Mouse (Mus musculus): ENCODE data around the gene Unc5a. TPM values are rescaled to one million over a fixed set of nuclear protein-coding genes. Genes with fewer than 3 reads are reported as not detected.

Unc5a gene
- polyA plus RNA-seq, 1 experiment from 2014 or later = 0.79 TPM

GRCm38 (mm10) chr13:54925466-54925865, 23.7 kb upstream of the Unc5a start:
- H3K27me3 ChIP-seq (ENCODE audit: control insufficient read depth, insufficient read depth, low read length) = no peaks in the 10 kb centered on the region
- WGBS = 74% methylated on average over 8 of the region's 8 CpGs
- DNase-seq (ENCODE audit: low spot score) = no peak
- H3K36me3 ChIP-seq (ENCODE audit: control insufficient read depth, insufficient read depth, low read length) = no peaks in the 10 kb centered on the region
- no peak for ATAC-seq (ENCODE audit: insufficient number of reproducible peaks, low FRiP score, low TSS enrichment, low read depth)
- no peak overlapping the region for H3K9ac ChIP-seq (ENCODE audit: low read length)
- no peak overlapping the region for H3K4me3 ChIP-seq (ENCODE audit: low read depth, low read length)
- no peaks in the 10 kb centered on the region for H3K4me1 ChIP-seq (ENCODE audit: control insufficient read depth, insufficient read depth, low read length)
- H3K4me2 ChIP-seq (ENCODE audit: low read depth, severe bottlenecking) = no peak overlapping the region
- no peaks in the 10 kb centered on the region for H3K9me3 ChIP-seq (ENCODE audit: control insufficient read depth, low read length)
- H3K27ac ChIP-seq (replicated peaks; ENCODE audit: low read depth, low read length) = no peak overlapping the region

DNA sequence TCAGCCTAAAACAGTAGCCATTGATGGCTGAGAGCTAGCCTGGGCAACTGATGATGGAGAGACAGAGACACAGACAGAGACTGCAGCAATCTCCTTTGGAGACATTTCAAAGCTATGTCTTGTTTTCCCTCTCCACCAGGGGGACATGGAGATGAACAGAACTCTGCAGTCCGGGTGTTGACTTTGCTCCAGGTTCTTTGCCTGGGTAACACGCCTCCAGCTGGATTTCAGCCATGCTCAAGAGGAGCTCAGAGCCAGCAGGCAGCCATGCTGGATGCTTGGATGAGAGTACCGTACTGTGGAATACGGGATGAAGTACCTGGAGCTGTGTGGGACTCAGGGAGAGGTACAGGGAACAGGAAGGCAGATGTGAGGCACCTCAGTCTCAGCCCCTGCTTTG, 22.6 kb upstream of the Unc5a start:
- Histone ChIP-seq H3K27me3 (ENCODE audit: control insufficient read depth, insufficient read depth, low read length) (no peaks in the 10 kb centered on the region), H3K36me3 (ENCODE audit: control insufficient read depth, insufficient read depth, low read length) (no peaks in the 10 kb centered on the region), H3K4me1 (ENCODE audit: control insufficient read depth, insufficient read depth, low read length) (no peaks in the 10 kb centered on the region), H3K27ac (replicated peaks; ENCODE audit: low read depth, low read length) (no peak overlapping the region), H3K9ac (ENCODE audit: low read length) (no peak overlapping the region), H3K4me3 (ENCODE audit: low read depth, low read length) (no peak overlapping the region), H3K9me3 (ENCODE audit: control insufficient read depth, low read length) (no peaks in the 10 kb centered on the region), H3K4me2 (ENCODE audit: low read depth, severe bottlenecking) (no peak overlapping the region)
- ATAC-seq (ENCODE audit: insufficient number of reproducible peaks, low FRiP score, low TSS enrichment, low read depth) = no peak
- DNase-seq (ENCODE audit: low spot score) = no peak
- 80% methylated on average over 4 of the region's 4 CpGs for WGBS

DNA sequence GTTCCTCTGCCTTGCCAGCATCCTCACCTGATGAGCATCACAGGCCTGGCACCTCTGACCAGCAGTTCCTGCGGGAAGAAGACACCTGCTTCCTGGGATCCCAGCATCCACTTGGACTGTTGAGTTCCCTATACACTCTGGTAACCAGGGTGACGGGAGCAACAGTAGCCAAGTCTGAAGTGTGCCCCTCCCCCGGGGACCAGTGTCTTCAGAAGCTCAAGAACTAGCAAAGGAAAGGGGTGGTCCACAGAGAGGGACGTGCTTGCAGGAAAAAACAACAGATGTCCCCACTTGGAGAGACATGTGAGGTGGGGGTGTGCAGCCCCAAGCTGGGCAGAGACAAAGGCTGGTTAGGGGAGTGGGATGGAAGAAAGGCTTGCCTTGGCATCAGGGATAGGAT, 19.1 kb upstream of the Unc5a start:
- DNase-seq (ENCODE audit: low spot score) = no peak

DNA sequence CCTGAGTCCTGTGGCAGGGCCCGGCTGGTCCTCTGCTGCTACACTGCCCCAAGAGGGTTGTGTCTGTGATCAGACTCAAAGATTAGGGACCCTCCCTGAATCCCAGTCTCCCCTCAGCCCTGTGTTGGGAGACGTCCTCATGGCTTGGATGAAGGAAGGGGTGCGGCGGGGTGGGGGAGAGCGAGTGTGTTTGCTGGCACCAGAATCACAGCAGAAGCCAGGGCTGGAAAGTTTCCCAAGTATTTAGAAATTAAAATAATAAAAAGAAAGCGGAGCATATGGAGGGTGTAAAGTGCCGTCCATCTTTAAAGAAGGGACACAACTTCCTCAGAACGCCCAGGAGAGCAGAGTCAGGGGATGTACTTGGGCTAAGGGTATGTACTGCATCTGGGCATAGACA, 14.3 kb upstream of the Unc5a start:
- Histone ChIP-seq H3K4me3 (ENCODE audit: low read depth, low read length) (no peak overlapping the region), H3K4me2 (ENCODE audit: low read depth, severe bottlenecking) (no peak overlapping the region), H3K9ac (ENCODE audit: low read length) (no peak overlapping the region), H3K9me3 (ENCODE audit: control insufficient read depth, low read length) (no peaks in the 10 kb centered on the region), H3K27ac (replicated peaks; ENCODE audit: low read depth, low read length) (no peak overlapping the region), H3K27me3 (ENCODE audit: control insufficient read depth, insufficient read depth, low read length) (no peaks in the 10 kb centered on the region), H3K36me3 (ENCODE audit: control insufficient read depth, insufficient read depth, low read length) (no peaks in the 10 kb centered on the region), H3K4me1 (ENCODE audit: control insufficient read depth, insufficient read depth, low read length) (no peaks in the 10 kb centered on the region)
- no peak for ATAC-seq (ENCODE audit: insufficient number of reproducible peaks, low FRiP score, low TSS enrichment, low read depth)
- DNase-seq (ENCODE audit: low spot score) = no peak
- 83% methylated on average over 8 of the region's 8 CpGs for WGBS

More for the DNA sequence above, 19.1 kb upstream of the Unc5a start:
- H3K27me3 ChIP-seq (ENCODE audit: control insufficient read depth, insufficient read depth, low read length) = no peaks in the 10 kb centered on the region
- WGBS = 42% methylated on average over 4 of the region's 4 CpGs
- H3K4me3 ChIP-seq (ENCODE audit: low read depth, low read length) = no peak overlapping the region
- no peak overlapping the region for H3K9ac ChIP-seq (ENCODE audit: low read length)
- H3K36me3 ChIP-seq (ENCODE audit: control insufficient read depth, insufficient read depth, low read length) = no peaks in the 10 kb centered on the region
- no peak overlapping the region for H3K27ac ChIP-seq (replicated peaks; ENCODE audit: low read depth, low read length)
- ATAC-seq (ENCODE audit: insufficient number of reproducible peaks, low FRiP score, low TSS enrichment, low read depth) = no peak
- no peaks in the 10 kb centered on the region for H3K9me3 ChIP-seq (ENCODE audit: control insufficient read depth, low read length)
- H3K4me2 ChIP-seq (ENCODE audit: low read depth, severe bottlenecking) = no peak overlapping the region
- H3K4me1 ChIP-seq (ENCODE audit: control insufficient read depth, insufficient read depth, low read length) = no peaks in the 10 kb centered on the region

- no peak overlapping the region for H3K4me3 ChIP-seq (ENCODE audit: low read depth, low read length)
- no peak for DNase-seq (ENCODE audit: low spot score)
- no peak for ATAC-seq (ENCODE audit: insufficient number of reproducible peaks, low FRiP score, low TSS enrichment, low read depth)
- WGBS = 86% methylated on average over 5 of the region's 6 CpGs
- no peaks in the 10 kb centered on the region for H3K36me3 ChIP-seq (ENCODE audit: control insufficient read depth, insufficient read depth, low read length)
- H3K4me2 ChIP-seq (ENCODE audit: low read depth, severe bottlenecking) = no peak overlapping the region
- H3K9ac ChIP-seq (ENCODE audit: low read length) = no peak overlapping the region
- H3K4me1 ChIP-seq (ENCODE audit: control insufficient read depth, insufficient read depth, low read length) = no peaks in the 10 kb centered on the region
- no peaks in the 10 kb centered on the region for H3K9me3 ChIP-seq (ENCODE audit: control insufficient read depth, low read length)
- H3K27ac ChIP-seq (replicated peaks; ENCODE audit: low read depth, low read length) = no peak overlapping the region
- no peaks in the 10 kb centered on the region for H3K27me3 ChIP-seq (ENCODE audit: control insufficient read depth, insufficient read depth, low read length)
These were observed 13.0 kb upstream of the Unc5a start for GRCm38 (mm10) chr13:54936173-54936572.

GRCm38 (mm10) chr13:54937885-54938284, 11.3 kb upstream of the Unc5a start:
- no peak overlapping the region for H3K9ac ChIP-seq (ENCODE audit: low read length)
- no peaks in the 10 kb centered on the region for H3K9me3 ChIP-seq (ENCODE audit: control insufficient read depth, low read length)
- no peak for ATAC-seq (ENCODE audit: insufficient number of reproducible peaks, low FRiP score, low TSS enrichment, low read depth)
- no peaks in the 10 kb centered on the region for H3K4me1 ChIP-seq (ENCODE audit: control insufficient read depth, insufficient read depth, low read length)
- H3K27ac ChIP-seq (replicated peaks; ENCODE audit: low read depth, low read length) = no peak overlapping the region
- H3K4me2 ChIP-seq (ENCODE audit: low read depth, severe bottlenecking) = no peak overlapping the region
- WGBS = 68% methylated on average over 11 of the region's 11 CpGs
- H3K27me3 ChIP-seq (ENCODE audit: control insufficient read depth, insufficient read depth, low read length) = no peaks in the 10 kb centered on the region
- no peaks in the 10 kb centered on the region for H3K36me3 ChIP-seq (ENCODE audit: control insufficient read depth, insufficient read depth, low read length)
- no peak for DNase-seq (ENCODE audit: low spot score)
- H3K4me3 ChIP-seq (ENCODE audit: low read depth, low read length) = no peak overlapping the region

DNA sequence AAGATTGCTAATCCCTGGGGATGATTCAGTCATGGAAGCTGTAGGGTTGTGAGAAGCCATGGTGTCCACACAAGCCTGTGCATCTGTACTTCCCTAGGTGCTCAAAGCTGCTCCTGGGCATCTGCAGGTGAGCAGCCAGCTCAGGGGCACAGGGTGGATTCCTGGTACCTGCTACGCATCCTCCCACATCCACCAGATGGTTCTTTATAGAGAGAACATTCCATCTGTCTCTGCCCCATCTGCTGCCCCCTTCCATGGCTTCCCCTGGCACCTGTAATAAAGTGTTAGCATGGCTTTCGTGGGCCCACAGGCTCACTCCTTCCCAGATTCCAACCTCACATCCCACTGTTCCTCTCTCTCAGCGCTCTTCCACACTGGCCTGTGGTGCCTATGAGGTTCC, 10.7 kb upstream of the Unc5a start:
- no peaks in the 10 kb centered on the region for H3K4me1 ChIP-seq (ENCODE audit: control insufficient read depth, insufficient read depth, low read length)
- no peaks in the 10 kb centered on the region for H3K9me3 ChIP-seq (ENCODE audit: control insufficient read depth, low read length)
- 86% methylated on average over 3 of the region's 3 CpGs for WGBS
- no peak overlapping the region for H3K27ac ChIP-seq (replicated peaks; ENCODE audit: low read depth, low read length)
- DNase-seq (ENCODE audit: low spot score) (no peak), ATAC-seq (ENCODE audit: insufficient number of reproducible peaks, low FRiP score, low TSS enrichment, low read depth) (no peak)
- no peak overlapping the region for H3K4me2 ChIP-seq (ENCODE audit: low read depth, severe bottlenecking)
- H3K27me3 ChIP-seq (ENCODE audit: control insufficient read depth, insufficient read depth, low read length) = no peaks in the 10 kb centered on the region
- H3K9ac ChIP-seq (ENCODE audit: low read length) = no peak overlapping the region
- H3K36me3 ChIP-seq (ENCODE audit: control insufficient read depth, insufficient read depth, low read length) = no peaks in the 10 kb centered on the region
- no peak overlapping the region for H3K4me3 ChIP-seq (ENCODE audit: low read depth, low read length)

GRCm38 (mm10) chr13:54944411-54945157, 4.6 kb upstream of the Unc5a start:
- H3K36me3 ChIP-seq (ENCODE audit: control insufficient read depth, insufficient read depth, low read length) = no peaks in the 10 kb centered on the region
- H3K9me3 ChIP-seq (ENCODE audit: control insufficient read depth, low read length) = no peaks in the 10 kb centered on the region
- H3K27ac ChIP-seq (replicated peaks; ENCODE audit: low read depth, low read length) = no peak overlapping the region
- no peak overlapping the region for H3K9ac ChIP-seq (ENCODE audit: low read length)
- no peak overlapping the region for H3K4me2 ChIP-seq (ENCODE audit: low read depth, severe bottlenecking)
- no peak overlapping the region for H3K4me3 ChIP-seq (ENCODE audit: low read depth, low read length)
- H3K4me1 ChIP-seq (ENCODE audit: control insufficient read depth, insufficient read depth, low read length) = peaks cover 7% of the 10 kb centered on the region; the same call in 1 of the 2 replicates
- DNase-seq (ENCODE audit: low spot score) (no peak), ATAC-seq (ENCODE audit: insufficient number of reproducible peaks, low FRiP score, low TSS enrichment, low read depth) (no peak)
- H3K27me3 ChIP-seq (ENCODE audit: control insufficient read depth, insufficient read depth, low read length) = peaks cover 39% of the 10 kb centered on the region
- WGBS = 48% methylated on average over 9 of the region's 9 CpGs

DNA sequence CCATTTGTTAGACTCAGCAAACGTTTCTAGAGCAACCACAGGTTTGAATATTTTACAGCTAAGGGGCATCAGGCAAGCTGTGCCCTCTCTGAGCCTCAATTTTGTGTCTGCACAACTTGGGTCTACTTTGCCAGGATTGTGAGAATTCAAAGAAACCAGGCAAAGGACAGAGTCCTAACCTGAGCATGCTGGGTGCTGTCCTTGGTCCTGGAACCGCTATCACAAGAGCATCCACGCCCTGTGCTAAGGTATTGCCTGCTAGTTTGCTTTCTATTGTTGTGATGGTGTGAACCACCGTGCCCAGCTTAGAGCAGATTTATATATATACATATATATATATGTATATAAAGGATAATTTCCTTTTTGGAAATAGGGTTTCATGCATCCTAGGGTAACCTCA, 3.9 kb upstream of the Unc5a start:
- H3K4me3 ChIP-seq (ENCODE audit: low read depth, low read length) = no peak overlapping the region
- peaks cover 9% of the 10 kb centered on the region; the same call in 1 of the 2 replicates for H3K4me1 ChIP-seq (ENCODE audit: control insufficient read depth, insufficient read depth, low read length)
- no peaks in the 10 kb centered on the region for H3K9me3 ChIP-seq (ENCODE audit: control insufficient read depth, low read length)
- ATAC-seq (ENCODE audit: insufficient number of reproducible peaks, low FRiP score, low TSS enrichment, low read depth) = no peak
- peak; percentile 81 for DNase-seq (ENCODE audit: low spot score)
- no peak overlapping the region for H3K4me2 ChIP-seq (ENCODE audit: low read depth, severe bottlenecking)
- 11% methylated on average over 4 of the region's 4 CpGs for WGBS
- no peaks in the 10 kb centered on the region for H3K36me3 ChIP-seq (ENCODE audit: control insufficient read depth, insufficient read depth, low read length)
- peaks cover 46% of the 10 kb centered on the region for H3K27me3 ChIP-seq (ENCODE audit: control insufficient read depth, insufficient read depth, low read length)
- H3K27ac ChIP-seq (replicated peaks; ENCODE audit: low read depth, low read length) = no peak overlapping the region
- no peak overlapping the region for H3K9ac ChIP-seq (ENCODE audit: low read length)
